Mouse (Mus musculus) 416B (cell line): ENCODE measurements around the gene Id1.

Experiments
- DNase-seq: peaks from one replicate; pipeline ENCODE4 v3.0.0; 2011; ENCODE audit warnings: low read depth

Gene Id1

DNA sequence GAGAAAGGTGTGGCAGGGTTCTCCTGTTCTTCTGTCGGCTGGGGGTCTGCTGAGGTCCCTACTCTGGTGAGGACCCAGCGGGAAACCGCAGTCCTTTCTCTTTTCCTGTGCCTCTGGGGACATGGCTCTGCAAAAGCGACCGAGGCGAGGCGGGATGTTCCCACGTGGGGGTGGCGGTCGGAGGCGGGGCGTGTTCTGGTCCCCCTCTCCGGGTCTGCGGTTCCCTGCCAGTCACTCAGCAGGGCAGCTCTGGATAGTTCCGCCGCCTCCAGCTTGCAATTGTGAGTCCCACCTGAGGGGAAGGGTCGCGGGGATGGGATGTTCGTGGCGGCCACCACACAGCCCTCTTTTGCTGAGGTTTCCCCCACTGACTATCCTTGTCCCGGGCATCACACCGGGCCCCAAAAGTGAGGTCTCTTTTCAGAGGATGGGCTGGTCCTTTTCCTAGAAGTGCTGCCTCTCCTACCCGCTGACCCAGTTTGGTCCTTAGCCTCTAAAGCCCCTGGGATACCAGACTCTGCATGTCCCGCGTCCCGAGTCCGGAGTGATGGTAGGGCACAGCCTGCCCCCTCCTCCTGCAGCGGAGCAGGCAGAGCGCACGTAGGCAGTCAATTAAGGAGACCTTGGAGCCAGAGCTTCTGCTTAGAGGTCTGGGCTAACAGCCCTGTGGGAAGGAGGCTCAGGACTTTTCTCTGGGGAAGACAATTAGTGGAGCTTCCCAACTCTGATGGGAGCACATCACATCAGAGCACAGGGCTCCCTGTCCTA lies 18.1 kb downstream of the Id1 start, which contains the start of gene Cox4i2:
Gene Cox4i2 (plus strand): TSS at position 230 of the 768 bp plus-strand sequence.
- no peak for DNase-seq

DNA sequence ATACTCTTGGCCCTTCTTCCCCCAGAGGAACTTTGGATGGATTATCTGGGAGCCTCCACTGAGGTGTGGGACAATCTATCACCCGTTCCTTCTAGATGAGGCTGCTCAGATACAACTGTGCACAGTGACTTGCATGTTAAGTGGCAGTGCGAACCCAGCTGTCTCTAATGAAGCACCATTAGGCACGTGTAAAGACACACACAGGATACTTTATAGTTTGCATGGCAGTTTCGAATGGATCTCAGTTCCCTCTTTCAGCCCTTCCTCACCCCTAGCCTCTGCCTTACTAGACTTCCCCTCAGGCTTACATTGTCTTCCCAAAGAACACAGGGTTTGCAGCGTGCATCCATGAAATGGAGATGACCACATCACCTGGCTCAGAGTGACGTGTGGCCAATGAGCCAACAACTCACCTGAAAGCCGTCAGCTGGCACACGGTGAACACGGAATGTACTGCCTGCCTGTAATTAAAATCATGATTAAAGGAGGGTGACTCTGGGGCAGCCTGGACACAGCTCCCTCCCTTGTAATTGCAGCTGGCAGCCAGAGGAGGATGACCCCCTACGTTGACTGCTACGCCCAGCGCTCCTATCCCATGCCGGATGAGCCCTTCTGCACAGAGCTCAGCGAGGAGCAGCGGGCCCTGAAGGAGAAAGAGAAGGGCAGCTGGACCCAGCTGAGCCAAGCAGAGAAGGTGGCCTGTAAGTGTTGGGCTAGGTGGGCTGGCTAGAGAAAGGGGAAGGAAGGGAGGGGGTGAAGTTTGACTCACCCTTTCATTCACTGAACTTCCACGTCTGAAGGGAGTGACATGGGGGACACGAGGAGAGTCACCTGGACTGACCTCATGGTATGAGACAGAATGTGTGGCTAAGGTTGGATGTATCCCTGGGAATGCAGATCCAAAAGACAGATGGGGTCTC lies 20.7 kb downstream of the Id1 start:
- no peak for DNase-seq

GRCm38 (mm10) chr2:152757478-152757877 lies 21.4 kb downstream of the Id1 start:
- no peak for DNase-seq

- no peak for DNase-seq
Observed at GRCm38 (mm10) chr2:152758351-152758750, 22.3 kb downstream of the Id1 start.

DNA sequence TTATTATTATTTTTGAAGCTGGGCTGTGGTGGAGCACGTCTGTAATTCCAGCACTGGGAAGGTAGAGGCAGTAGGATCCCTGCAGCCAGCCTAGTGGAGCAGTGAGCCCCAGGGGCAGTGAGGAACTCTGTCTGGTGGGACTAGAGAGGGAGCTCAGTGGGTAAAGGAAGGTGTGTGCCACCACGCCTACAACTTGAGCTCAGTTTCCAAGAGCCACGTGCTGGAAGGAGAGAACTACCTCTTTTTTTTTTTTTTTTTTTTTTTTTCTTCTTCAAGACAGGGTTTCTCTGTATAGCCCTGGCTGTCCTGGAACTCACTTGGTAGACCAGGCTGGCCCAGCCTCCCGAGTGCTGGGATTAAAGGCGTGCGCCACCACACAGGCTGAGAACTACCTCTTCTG lies 27.3 kb downstream of the Id1 start:
- no peak for DNase-seq

- DNase-seq: peak; percentile 42
Observed at GRCm38 (mm10) chr2:152764172-152765044, 28.4 kb downstream of the Id1 start.

DNA sequence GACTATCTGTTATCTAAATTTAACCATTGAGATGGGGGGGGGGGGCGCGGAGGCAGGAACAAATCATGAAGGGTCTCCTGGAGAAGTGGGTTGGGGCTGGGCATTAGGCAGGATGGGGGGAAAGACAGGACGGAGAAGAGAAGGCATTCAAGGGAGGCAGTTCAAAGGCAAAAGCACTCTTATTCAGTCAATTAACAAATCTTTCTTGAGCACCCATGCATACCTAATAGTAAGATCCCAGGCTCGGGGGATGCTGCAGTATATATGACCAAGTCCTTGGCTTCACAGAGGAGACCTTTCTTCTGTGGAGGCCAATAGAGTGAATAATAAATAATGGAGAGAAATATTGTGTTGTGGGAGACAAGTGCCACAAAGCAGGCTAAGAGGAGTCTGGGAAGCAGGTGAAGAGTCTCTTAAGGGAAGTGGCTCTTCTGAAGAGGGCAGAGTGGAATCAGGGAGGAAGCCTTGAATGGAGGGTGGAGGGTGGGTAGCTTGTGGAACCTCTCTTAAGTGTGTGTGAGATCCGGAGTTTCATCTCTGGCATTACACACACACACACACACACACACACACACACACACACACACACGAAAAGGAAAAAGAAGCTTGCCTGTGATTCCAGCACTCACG lies 29.1 kb downstream of the Id1 start:
- DNase-seq: no peak

- peak; percentile 86 for DNase-seq
Observed at GRCm38 (mm10) chr2:152766387-152767123, 30.5 kb downstream of the Id1 start.

- peak; percentile 77 for DNase-seq
Observed at GRCm38 (mm10) chr2:152767618-152768271, 31.7 kb downstream of the Id1 start.

- DNase-seq: peak; percentile 15
Observed at GRCm38 (mm10) chr2:152769677-152770076, 33.6 kb downstream of the Id1 start.

DNA sequence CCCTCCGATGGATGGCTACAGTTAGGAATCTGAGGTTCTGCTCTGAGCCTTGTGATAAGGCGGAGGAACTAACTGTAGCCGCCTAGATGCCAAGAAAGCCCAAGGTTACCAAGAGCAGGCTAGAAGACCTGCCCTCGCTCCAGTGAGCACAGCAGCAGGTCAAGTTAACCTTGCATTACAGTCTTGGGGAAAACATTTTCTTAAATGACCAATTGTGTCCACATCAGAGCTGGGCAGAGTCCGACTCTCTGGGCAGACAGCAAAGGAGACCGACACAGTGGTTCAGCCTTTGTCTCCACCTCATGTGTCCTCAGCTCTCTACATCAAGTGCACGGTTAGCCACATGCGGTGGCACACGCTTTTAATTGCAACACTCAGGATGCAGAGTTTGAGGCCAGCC lies 35.5 kb downstream of the Id1 start:
- DNase-seq: peak; percentile 12

- DNase-seq: no peak
Observed at GRCm38 (mm10) chr2:152772231-152772630, 36.2 kb downstream of the Id1 start.

GRCm38 (mm10) chr2:152775357-152775756 lies 39.3 kb downstream of the Id1 start:
- peak; percentile 43 for DNase-seq

DNA sequence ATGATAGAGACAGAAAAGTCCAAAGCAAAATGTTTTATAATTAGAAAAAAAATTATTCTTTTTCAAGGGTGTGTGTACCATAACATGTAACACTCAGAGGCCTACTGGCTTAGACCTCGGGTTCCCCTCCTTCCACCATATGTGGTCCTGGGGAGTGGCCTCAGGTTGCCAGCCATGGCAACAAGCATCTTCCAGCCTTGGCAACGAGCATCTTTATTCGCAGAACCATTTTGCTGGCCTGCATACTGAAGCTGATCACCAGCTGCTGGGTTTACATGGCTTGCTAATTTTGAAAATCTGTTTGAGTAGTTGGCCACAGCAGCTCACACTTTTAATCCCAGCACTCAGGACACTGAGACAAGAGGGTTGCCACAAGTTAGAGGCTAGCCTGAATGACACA lies 40.0 kb downstream of the Id1 start:
- peak; percentile 44 for DNase-seq

- DNase-seq: peak; percentile 51
Observed at GRCm38 (mm10) chr2:152776435-152776834, 40.4 kb downstream of the Id1 start.

DNA sequence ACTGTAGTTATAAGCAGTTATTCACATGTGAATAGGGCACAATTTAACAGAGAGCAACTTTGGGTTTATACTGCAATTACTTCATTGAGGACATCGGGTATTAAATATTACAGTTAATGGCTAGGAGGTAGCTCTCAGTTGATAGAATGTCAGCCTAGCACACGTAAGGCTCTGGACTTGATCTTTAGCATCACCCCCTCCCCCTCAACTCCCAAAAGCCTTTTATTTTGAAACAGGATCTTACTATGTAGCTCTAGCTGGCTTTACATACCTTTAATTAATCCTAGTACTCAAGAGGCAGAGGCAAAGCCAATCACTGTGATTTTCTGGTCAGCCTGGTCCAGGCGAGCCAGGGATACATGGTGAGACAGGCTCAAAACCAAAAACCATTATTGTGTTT lies 41.0 kb downstream of the Id1 start:
- peak; percentile 55 for DNase-seq

DNA sequence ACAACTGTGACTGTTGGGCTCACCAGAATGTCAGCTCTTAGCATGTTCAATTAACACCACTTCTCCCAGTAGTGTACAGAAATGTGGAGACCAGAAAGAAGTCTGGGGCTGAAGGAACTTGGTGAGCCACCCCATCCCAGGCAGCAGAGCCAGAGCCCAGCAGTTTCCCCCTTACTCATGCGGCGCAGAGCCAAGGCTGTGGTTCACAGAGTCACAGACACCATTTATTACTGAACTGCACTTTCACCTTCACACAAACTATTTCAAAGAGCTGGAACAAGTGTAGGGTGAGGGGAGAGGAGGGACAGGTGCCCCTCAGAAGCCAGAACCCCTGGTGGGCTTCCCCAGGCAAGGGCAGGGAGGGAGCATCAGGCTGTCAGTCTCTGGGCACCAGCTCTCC lies 44.4 kb downstream of the Id1 start:
- DNase-seq: peak; percentile 19

DNA sequence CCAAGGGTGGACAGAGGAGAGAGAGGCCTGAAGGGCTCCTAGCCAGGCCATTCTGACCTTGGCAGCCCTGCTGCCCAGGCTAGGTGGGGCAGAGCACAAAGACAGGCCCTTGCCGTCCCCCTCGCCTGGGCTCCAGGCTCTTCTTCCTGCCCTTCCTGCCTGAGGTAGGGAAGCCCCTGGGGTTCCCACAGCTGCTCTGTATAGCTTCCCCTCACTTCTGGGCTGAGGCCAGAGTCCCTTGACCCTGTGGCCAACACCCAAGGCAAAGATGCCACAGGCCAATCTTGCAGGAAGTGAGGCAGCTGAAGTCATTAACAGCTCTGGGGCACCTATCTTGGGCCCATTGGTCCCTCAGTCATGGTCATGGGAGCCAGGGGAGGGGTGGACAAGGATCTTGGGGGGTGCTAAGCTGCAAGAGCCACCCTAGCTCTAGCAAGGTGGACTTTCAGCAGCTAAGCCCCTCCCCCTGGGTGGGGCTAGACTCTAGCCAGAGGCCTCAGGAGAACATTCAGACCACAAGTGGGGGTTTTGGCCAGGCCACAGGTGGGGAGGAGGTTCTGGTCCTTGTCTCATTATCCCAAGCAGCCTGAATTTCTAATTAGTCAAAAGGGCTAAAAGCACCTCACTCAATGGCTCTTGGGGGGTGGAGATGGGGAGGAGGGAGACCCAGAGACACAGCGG lies 45.1 kb downstream of the Id1 start:
- DNase-seq: peak; percentile 78

DNA sequence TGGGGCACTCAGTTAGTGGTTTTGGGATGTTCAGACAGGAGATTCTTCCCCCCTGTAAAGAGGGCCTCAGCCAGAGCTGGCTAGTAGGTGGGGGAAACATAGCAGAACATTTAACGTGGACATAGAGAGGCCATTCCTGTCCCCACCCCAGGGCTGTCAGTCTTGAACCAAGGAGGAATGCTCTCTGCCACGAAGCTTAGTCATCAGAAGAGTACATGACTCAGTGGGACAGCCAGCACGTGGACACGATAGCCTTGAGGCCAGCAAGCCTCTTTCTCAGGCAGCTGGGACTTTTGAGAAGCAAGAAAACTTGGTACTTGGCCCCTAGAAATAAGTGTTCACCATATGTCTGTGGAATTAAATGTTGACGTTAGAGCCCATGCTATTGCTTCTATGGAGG lies 46.6 kb downstream of the Id1 start:
- peak; percentile 67 for DNase-seq

GRCm38 (mm10) chr2:152783241-152783640 lies 47.2 kb downstream of the Id1 start:
- DNase-seq: peak; percentile 31
